Mouse (Mus musculus) cerebellum, postnatal 36 days (tissue): ENCODE results near the gene Fut8.
"Not testable (repeated sequence)": the region's sequence is repeated elsewhere in the genome, so short reads cannot be mapped to it uniquely, and the experiment has no call there.

Experiments used
- DNase-seq, 2 experiments: peaks; one replicate each; pipeline ENCODE4 v3.0.0; 2021 to 2022; ENCODE audit warnings: mixed read lengths in 2 of 2

Fut8 gene

GRCm38 (mm10) chr12:77223595-77223994 lies 14.3 kb upstream of the Fut8 start:
- DNase-seq = peak; percentile 28 to 31

GRCm38 (mm10) chr12:77224121-77224520 lies 13.8 kb upstream of the Fut8 start:
- no peak for DNase-seq

DNA sequence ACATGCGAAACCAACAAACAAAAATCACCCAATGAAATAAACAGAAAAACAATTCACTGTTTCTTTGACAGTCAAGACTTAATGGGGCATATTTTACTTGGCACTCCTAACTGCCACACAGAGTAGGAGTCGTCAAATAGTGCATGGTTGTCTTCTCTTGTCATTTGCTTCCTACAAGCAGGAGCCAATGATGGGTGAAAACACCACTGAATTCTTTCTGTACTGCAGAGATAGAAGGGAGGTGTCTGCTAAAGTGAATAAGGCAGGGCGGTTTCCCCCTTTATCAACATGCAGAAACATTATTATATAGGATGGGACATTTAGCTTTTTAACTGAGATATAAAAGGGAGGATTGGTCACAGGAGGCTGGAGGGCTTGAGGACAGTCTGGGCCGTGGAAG lies 13.0 kb upstream of the Fut8 start:
- DNase-seq = no peak

GRCm38 (mm10) chr12:77225727-77226126 lies 12.2 kb upstream of the Fut8 start:
- no peak for DNase-seq

DNA sequence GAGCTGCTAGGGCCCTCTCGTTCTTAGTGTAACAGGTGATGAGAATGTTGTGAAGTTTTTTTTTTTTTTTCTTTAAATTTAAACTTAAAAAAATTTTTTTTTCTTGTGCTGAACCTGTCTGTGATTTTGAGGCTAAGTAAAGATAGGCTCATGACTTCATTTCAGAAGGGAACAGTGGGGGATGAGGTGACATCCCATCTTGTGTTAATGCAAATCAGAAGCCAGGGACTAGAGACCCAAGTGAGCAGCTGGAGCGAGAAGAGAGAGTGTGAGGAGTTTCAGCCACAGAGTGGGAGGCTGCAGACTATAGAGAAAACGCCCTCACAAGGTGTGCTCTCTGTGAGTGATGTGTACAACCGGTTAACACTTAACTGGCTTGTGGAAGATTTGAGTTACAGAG lies 2.0 kb upstream of the Fut8 start:
- DNase-seq = no peak

DNA sequence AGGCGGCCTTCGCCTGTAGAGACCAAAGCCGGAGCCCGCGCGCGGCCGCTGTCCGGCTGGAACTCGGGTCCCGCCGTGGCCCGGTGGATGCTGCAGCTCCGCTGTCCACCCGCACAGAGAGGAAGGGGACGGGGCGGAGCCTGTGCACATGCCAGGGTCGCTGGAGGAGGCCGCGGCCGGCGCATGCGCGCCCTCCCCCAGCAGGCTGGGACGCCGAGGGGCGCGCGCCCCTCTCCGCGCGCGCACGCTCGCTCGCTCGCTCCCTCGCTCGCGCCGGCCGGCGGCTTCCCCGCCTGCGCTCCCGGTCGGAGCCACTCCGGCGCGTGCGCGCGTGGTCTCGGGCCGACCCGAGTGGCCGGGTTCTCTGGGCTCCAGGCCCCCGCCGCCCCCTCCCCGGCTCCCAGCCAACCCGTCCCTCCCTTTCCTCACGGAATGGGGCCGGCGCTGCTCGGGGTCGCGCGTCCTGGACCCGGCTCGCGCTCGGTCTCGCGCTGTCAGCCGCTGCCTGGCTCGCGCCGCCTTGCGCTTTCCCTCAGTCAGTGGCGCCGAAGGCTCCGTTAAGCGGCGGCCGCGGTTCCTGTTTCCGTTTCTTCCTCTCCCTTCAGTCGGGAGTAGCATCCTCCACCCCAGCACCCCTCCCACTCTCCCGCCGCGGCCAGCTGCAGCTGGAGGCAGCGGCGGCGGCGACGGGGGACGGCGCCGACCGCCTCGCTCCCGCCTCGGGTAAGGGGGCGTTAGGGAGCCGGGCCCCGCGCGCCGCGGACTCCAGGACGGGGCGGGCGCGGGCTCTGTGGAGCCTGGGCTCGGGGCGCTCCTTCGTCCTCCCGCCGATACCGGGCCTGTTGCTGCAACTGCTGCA lies 835 bp downstream of the Fut8 start:
- peak; percentile 95 to 97 for DNase-seq

DNA sequence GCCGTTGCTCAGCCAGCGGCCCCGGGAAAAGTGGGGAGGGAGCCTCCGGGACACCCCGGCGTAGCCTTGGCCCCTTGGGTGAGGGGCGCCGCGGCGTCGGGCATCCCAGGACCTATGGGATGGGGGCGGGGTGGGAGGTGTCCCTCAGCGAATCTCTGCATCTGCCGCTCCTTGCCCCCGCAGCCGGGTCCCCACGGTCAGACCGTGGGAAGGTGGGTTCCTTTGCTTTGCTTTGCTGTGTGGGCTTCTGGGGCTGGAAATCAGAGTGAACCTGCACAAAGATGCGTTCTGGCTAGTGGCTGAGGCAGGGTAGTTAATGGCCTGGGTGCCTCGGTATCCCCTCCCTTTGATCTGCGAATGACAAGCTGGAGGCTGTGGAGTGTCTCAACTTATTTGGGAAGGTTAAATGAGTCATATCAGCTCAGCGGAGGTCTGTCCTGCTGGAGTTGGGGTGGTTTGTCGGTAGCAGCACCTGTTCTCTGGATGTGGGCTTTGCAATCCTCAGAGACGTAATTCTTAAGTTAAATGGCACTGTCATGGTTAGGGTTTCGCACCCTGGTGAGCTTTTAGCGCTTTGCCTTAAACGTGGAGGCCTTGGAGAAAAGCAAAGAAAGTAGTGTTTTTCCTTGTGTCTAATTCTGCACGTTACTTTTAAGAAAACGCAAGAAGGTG lies 1.6 kb downstream of the Fut8 start:
- peak in 1 of 2 experiments; percentile 61 for DNase-seq

GRCm38 (mm10) chr12:77240372-77240771 lies 2.4 kb downstream of the Fut8 start:
- DNase-seq = no peak

DNA sequence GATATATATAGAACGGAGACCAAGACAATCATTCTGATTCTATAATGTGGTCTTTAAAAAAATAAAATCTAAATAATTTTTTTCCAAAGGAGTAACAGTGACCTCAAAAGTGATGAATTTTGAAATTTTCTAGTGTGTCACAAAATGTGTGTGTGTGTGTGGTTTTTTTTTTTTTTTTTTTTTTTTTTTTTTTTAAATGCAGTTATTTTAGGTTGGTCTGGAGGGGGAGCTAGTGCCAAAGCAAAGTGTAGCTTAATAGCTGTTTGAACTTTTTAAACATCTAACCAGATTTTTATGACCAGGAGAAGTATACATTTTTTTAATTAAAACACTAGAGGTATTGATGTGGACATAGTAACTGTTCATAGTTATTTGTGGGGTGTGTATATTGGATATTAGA lies 2.9 kb downstream of the Fut8 start:
- DNase-seq = peak; percentile 12 to 30

- DNase-seq = no peak
These were observed 24.7 kb downstream of the Fut8 start for GRCm38 (mm10) chr12:77262650-77263049.

GRCm38 (mm10) chr12:77263816-77264215 lies 25.9 kb downstream of the Fut8 start:
- no peak for DNase-seq

- DNase-seq = no peak
These were observed 32.8 kb downstream of the Fut8 start for GRCm38 (mm10) chr12:77270694-77271093.

DNA sequence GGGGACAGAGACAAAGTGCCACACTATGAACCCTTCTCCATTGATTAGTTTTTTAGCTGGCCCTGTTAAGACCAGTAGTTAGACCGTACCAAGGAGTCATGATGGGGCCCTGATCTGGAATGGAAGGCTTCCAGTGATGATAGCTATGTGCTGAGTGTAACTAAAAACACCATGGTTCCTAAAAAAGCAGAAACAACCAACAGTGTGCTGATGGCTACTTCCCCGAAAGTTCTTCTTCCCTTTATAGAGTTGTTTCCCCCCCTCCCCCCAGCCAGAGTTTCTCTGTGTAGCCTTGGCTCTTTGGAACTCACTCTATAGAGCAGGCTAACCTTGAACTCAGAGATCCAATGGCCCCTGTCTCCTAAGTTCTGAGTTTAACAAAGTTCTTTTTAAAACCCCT lies 50.6 kb downstream of the Fut8 start:
- DNase-seq = no peak

- DNase-seq = no peak
These were observed 53.1 kb downstream of the Fut8 start for GRCm38 (mm10) chr12:77291017-77291416.

- not testable (repeated sequence) for DNase-seq
These were observed 53.9 kb downstream of the Fut8 start for GRCm38 (mm10) chr12:77291864-77292263.

DNA sequence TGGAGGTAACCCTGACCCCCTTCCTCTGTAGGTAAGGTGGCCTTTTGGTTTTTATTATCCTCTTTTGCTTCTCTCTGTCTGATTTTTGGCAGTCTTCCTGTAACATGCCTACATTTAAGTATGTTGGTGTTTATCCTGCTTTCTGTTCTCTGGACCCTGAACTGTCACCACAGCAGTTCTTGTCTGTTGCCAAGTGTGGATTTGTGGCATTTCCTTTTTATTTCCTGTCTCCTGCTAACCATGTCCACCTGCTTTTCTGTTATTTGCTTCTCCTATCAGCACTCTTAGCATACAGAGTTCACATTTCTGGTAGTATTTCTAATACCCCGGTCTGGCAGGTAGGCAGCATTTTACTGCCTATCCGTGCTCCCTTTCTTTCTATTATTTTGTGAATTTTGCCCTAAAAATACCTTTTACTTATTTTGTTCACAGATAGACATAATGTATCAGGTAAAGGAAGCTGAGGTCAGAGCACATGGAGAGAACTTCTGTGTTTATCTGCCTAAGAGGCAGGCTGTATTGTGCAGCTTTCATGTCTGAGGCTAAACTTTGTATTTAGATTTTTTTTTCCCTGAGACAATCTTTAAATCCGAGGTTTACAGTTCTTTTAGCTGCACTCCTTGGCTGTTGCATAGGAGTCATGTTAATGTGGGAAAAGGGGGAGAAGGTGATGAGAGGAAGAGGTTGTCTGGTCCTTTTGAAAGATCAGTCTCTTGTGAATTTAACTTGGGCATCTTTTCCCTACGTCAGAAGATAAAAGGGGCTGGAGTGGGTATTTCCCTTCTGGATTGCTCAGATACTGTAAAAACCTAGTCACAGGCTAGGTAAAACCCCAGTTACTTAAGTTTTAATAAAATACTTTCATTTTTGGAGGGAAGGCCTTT lies 54.7 kb downstream of the Fut8 start:
- DNase-seq = no peak

DNA sequence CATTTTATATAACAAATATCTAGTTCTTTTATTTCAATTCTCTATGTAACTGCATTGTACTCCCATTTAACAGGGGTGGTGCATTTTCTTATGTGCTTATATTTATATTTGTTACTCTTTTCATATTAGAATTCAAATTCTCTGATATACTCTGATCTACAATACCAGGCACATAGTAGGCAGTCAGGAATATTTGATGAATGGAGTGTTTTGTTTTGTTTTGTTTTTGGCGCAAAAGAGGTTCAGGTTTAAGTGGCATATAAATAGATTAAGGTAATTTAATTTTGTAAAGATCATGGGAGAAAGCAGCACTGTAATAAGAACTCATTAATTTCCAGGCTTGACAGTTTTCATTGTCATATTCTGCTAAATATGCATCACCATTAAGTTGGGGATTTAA lies 58.2 kb downstream of the Fut8 start:
- no peak for DNase-seq

DNA sequence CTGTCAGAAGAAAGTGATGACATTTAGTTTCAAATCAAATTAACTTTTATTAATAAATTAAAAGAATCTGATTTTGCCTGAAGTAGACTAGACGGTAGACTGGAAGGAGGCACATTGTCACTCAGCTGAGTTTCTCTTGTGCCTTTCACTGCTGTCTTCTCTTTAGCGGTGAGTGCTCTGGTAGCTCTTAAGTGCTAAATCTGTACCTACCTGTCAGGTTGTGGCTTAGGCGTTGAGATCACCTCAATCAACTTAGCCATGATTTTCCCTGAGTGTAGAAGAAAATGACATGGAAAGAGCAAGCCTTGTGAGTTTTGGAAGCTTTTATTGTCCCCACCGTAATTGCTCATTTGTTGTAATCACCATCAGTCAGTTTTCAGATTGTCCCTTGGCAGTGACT lies 59.2 kb downstream of the Fut8 start:
- DNase-seq = no peak

DNA sequence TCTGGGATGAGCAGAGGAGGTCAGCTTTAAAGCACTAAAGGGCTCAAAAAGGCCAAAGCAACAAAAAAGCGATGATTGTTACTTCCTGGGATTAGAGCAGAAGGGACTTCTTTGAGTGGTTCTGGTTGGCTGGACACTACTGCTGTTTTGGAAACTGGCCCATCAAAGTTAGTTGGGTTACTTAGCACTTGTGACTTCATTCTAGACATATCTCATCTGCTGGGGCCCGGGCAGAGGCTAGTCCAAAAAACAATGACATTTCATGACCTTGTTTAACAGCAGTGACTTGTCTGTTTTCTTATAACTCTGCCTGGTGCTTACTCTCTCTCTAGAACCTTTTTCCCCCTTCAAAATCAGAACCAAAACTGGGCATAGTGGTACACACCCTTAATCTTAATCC lies 59.9 kb downstream of the Fut8 start:
- DNase-seq = no peak

DNA sequence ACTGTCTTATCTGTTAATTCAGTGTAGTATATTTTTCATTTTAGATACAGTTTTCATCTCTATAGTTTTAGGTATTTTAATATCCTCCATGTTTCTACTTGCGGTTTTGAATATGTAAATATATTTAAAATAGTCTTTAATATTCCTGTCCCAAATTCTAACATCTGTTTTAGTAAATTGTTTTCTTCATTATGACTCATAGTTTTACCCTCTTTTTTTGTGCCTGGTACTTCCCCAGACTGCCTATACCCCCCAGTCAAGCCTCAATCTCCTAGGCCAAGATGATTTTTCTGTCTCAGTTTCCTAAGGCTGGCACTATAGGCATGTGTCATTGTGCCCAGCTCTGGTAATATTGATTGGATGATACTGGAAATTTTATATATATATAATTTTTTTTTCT lies 64.1 kb downstream of the Fut8 start:
- no peak for DNase-seq

DNA sequence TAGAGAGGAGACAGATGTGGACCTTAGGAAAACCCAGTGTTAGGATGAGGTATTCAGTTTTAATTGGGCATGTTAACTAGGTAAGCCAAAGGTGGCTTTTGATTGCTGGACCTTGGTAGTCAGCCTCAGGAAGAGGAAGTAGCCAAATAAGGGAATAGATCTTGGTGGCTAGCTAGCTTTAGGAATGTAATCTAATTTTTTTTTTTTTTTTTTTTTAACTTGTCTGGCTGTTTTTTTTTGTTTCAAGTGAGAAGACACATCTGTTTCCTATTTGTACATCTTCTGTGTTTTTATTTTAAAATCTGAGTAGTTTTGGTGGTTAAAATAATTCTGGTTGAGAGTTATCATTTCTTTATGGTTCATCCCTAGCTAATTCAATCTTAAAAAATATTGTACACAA lies 65.4 kb downstream of the Fut8 start:
- no peak for DNase-seq

- DNase-seq = no peak
These were observed 67.6 kb downstream of the Fut8 start for GRCm38 (mm10) chr12:77305502-77305901.

- no peak for DNase-seq
These were observed 68.9 kb downstream of the Fut8 start for GRCm38 (mm10) chr12:77306759-77307314.
